Mouse (Mus musculus): ENCODE data around the gene Arsk. TPM values are rescaled to one million over a fixed set of nuclear protein-coding genes. Genes with fewer than 3 reads are reported as not detected.

Gene Arsk
- 7.2 and 7.8 TPM in 2 replicates for polyA plus RNA-seq (2012; rRNA removed)

DNA sequence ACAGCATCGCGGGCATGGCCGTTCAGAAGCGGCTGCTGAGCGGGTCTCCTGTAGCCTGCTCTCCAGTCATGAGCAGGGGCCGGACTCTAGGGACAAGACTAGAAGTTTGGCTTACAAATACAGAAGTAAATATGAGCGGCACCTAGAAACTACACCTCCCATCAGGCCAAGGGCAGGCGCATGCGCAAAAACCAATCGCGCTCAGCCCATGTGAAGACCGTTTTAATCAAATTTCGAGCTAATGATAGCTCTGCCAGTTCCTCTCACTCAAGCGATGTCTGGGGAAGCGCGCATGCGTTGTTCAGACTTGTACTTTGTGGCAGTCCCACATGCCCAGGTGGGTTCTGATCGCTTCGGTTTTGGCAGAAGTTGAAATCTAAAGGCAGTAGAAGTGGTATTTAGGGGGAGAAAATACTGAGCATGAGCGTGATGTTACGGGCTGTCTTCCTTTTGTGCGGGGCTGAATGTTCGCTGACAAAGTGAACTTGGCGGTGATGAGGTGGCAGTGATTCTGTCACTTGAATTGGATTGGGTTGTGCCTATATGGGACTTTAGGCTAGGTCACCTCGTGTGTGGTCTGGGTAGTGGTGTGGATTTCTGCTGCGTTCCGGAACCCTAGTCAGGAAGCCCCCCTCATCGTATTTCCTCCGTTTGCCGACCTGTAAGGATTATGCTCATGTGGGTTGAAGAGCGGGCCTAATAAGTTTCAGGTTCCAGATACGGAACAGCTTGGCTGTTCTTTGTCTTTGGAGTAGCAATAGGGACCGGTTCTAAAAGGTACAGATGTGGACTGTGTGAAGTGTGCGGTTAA, at the start of gene Arsk, which contains the start of gene Ttc37:
Gene Arsk, minus strand, starts transcription at position 168 of the 811 bp plus-strand sequence.
Gene Ttc37, plus strand, starts transcription at position 242 of the 811 bp plus-strand sequence.
- DNase-seq (ENCODE audit: low read depth), result peak; percentile 66

DNA sequence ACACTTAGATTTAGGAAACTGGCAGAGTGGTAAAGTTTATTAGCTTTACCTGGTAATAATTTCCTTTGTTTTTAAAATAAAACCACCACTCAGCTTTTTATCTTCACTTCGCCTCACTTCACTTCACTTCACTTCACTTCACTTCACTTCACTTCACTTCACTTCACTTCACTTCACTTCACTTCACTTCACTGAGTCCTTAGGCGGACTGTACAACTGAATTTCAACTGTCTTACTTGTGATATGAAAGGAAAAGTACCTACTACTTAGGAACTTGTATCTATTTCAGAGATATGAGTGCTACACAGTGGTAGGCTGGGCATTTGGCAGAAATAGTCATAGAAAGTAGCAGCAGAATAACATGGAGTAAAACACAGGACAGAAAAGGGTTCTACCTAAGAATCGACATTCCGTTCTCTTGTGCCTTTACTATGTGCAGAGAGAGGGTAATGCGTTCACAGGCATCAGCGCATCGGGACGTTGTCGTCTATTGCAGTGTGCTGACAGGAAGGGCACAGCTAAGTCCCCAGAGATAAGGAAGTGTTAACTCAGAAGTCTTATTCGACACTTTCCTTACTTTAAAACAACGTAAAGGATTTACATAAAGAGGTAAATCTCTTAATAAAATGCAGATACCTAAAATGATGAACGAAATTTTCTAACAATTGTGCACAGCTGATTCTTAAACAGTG, 42.8 kb upstream of the Arsk start:
- DNase-seq (ENCODE audit: low read depth), result no peak

DNA sequence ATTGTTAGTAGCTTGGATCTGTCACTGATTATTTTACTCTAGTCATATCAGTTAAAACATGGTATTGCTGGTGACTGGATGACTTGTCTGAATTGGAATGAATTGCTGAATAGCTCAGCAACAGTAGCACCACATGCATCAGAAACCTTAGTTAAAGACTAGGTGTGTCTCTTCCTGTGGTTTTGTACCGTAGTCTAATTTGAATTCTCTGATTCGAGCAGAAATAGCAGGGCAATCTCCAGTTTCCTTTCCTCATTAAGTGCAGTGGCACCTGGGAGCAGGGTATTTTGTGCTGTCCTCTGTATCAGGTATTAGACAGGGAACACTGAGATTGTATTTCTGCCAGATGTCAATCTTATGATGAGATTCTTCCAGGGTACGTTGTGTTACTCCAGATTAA, 40.4 kb upstream of the Arsk start:
- no peak for DNase-seq (ENCODE audit: low read depth)

DNA sequence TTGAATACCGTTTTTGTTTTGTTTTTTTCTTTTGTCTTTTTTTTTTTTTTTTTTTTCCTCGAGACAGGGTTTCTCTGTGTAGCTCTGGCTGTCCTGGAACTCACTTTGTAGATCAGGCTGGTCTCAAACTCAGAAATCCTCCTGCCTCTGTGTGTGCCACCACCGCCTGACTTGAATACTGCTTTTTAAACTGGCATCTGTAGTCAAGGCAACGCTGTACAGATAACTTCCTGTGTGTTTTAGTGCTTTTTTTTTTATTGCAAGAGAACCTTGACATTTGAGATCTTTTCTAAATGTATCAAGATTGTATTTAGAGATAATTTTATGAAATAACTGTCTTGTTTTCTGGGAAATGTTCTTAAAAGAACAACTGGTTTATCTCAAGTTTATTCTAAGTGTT, 34.0 kb upstream of the Arsk start:
- DNase-seq (ENCODE audit: low read depth), result no peak

DNA sequence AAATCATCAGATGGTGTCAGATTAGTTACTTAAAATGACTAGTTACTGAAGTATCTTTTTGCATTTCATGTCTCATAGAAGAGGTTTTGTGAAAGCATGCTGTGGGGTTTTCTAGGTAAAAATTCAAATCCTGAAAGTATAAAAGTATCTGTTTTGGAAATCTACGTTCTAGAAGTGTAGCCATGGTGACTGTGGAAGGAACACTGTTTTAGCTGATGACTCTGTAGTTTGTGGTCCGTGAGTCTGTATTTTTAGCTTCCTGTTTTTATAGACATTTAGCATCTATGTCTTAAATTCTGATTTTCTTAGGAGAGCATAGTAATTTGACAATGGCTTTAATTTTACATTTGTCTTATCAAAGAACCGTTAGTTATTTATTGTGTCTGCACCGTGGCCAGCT, 30.3 kb upstream of the Arsk start:
- DNase-seq (ENCODE audit: low read depth), result no peak

DNA sequence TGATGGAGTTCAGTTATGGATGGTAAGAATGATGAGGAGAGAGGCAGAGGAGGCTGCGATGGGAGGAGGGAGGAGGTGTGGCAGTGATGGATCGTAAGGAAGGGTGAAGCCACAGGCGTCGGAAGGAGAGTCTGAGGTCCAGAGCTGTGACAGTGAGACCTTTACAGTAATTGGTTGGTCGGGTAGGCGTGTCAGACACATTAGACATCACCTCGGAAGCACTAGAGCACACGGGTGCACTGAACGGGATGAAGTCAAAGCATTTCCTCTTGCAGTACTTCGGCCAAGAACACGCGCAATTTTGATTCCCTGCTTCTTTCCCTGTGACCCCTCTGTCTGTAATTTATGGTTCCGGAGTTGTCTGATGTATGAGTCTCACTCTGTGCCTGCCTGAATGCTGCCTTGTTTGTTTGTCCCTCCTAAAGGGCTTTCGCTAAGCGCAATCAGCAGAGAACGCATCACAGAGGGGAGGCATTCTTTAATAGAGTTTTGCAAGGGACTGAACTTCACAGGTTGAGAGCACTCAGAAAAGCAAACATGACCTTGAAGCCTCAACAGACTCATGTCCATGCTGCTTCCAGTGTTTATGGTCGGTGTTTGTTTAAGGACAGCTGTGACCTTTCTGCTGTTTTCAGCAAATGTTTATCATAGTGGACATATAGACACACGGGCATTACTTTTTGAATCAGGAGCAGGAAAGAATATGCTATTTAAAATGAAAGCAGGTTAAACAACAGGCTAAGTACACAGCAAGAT, 10.8 kb upstream of the Arsk start:
- no peak for DNase-seq (ENCODE audit: low read depth)

DNA sequence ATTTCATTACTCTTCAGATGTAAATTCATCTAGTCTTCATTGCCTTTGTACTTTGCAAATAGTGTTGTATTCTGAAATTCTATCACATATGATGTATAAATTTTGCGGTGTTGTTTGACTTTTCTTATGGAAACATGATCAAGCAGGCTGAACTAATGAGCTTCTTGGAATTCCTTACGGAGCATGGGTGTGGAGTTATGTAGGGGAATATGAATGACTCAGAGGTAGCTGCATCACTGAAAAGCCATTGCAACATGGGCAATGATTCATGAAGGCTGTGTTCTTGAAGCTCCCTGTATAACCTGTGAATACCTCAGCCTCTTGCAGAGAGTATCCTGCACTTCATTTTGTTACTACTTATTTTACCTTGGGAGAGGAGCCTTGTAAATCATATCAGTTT, 3.5 kb upstream of the Arsk start:
- DNase-seq (ENCODE audit: low read depth), result no peak

DNA sequence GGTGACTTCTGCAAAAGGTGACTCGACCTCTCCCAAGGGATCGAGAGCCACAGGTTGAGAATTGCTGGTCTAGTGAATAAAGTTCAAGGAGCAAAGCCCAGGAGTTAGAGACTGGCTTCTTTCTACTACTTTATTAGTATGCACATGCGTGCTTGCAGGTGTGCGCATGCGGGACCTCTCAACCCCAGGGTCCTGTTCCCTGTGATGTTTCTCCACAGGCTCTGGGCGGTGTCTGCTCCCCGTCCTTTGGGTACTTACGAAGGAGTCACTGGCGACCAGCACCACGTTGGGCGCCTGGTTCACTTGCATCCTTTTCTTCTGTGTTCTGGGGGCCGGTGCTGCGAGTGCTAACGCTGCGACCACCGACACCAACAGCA, 356 bp downstream of the Arsk start:
- no peak for DNase-seq (ENCODE audit: low read depth)

DNA sequence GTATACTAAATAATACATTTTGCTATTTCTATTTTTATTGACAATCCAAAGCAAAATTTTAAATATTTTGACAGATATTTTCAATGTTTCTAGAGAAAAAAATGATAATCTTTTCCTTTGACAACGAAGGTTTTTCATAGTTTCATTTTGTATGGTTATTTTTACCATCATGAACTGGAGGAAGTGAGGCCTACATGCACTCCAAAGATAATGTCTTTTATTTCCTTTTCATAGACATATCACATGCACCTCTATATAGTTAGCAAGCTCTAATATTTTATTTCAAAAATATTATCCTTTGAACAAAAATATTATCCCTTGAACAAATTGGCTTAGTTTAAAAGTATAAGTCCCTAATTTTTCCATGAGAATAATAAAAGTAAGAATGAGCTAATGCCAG, 24.1 kb downstream of the Arsk start:
- no peak for DNase-seq (ENCODE audit: low read depth)

DNA sequence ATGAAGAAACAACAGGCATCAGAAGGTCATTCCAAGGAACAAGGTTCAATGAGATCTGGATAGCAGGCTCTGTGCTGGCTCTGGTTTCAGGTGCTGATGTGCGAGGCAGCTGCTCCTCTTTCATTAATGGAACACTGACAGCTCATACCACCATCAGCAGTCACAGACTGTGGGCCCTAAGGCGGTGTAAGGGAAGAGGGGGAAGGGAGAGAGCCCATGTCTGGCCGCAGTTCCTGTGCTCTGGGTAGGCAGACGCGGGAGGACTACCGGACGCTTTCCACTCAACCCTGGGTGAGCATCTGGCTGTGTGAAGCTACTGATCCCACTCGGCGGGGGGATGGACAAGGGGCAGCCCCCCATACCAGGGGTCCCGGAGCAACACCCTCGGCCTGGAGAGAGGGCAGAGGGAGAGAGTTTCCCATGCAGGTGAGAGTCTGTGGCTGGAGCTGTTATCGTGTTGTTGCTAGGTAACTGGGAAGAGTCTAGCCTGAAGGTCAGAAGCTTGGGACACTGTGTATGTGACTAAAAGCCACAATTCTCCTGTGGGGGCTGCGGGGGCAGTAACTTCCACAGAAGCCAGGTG, 34.0 kb downstream of the Arsk start:
- DNase-seq (ENCODE audit: low read depth), result no peak

DNA sequence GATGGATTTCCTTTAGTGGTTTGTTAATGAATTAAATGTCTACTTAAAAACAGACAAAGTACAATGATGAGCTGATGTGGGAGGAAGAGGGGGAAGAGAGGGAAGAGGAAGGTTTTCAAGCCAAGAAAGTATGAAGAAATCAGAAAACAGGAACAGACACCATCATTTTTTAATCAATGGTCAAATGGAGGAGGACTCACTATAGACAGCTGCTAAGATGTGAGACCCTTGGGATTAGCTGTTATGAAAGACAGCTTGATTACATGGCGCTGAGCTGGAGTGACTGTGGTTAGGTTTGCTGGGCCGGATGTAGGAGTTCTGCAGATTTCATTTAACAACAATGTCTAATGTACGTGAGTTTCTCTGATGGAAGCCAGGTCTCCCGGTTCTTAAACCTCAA, 34.9 kb downstream of the Arsk start:
- no peak for DNase-seq (ENCODE audit: low read depth)

DNA sequence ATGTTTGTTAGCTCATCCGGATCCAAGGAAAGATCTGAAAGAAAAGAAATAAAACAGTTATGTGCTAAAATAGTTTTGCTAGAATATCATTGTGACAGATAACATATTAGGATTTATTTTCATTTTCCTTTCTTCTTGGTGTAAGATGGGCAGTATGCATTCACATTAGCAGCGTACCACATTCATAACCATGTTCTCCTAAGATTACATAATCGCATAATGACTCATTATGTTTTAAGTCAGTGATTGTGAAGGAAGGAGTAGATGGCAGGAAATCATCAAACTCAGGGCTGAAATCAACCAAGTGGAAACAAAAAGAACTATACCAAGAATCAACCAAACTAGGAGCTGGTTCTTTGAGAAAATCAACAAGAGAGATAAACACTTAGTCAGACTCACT, 35.9 kb downstream of the Arsk start:
- no peak for DNase-seq (ENCODE audit: low read depth)

DNA sequence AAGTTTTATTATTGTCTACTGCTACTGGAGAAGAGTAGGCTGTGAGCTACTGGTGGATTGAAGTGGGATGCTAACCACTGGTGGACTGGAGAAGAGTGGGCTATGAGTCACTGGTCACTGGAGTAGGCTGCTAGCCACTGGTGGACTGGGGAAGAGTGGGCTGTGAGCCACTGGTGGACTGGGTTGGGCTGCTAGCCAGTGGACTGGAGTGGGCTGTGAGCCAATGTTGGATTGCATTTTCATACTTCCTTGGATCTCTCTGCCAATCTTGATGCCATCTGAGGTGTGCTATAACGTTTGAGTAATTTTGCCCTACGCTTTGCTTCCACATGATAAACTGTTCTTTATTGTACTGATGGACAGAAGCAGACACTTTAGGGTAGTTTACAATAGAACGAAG, 36.3 kb downstream of the Arsk start:
- no peak for DNase-seq (ENCODE audit: low read depth)

DNA sequence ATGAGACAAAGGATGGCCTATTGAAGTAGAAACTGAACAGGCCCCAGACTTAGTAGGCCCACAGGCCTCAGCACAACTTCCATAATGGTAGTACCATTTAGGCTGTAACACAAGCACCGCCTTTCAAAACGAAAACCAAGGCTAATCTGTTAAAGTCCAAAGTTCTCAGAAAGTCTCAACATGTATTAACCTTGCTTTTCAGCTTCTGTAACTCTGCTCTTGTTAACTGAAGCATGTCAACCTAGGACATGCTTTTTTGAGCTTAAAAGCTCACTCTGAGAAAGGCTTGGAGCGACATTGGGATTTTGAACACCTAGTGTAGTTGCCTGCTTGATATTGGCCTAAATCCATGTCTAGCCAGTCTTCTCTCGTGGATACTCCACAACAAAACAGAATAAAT, 38.9 kb downstream of the Arsk start:
- DNase-seq (ENCODE audit: low read depth), result no peak

DNA sequence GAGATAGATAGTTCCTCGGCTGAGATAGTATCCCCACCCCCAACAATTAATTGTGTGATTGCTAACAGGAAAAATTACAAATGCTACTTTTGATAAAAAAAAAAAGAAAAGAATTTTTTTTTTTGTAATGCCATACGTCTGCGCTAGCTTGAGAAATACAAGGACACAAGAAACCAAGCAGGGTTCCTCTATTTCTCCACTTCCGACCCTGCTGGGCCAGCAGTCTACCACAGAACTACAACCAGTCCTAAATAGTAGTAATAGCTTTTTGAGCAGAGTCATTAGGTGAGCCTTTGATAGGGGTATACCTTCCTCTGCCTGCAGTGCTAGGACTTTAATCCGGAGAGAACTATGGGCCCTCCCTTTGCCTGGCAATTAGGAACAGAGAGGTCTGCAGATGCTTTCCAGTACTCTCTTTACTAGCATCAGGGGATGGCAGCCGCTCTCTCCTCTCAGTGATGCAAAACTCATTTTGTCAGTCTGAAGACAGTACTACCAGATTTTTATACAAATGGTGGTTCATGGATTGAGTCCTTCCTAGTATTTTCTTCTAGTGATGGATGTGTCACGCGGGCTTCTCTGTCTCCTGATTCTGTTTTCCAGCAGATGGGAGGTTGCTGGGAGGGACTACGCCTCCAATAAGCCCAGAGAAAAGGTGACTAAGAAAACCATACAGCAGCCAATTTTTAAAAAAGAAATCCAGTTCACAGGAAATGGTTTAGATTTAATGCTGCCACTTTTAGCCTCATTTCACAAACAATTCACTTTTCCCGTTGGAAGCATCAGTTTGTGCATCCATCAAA, 41.0 kb downstream of the Arsk start:
- DNase-seq (ENCODE audit: low read depth), result no peak

DNA sequence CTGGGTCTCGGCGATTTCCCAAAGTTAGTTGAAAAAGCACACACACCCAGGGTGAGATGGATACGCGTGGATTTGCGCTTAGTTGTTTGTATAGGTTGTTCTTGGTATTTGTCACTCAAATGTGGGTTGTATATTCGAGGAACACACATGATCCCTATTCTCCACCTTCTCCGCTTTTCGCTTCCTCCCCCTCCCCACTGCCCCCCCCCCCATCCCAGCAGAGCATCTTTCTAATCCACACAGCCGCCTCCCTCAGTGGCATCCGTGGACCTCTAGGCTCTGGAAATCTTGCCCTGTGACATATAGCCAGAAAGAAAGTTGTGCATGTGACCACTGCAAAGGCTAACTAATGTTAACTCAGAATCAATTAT, 41.6 kb downstream of the Arsk start, which contains the start of gene Gpr150:
Gene Gpr150, minus strand, starts transcription at position 101 of the 371 bp plus-strand sequence.
- DNase-seq (ENCODE audit: low read depth), result no peak

DNA sequence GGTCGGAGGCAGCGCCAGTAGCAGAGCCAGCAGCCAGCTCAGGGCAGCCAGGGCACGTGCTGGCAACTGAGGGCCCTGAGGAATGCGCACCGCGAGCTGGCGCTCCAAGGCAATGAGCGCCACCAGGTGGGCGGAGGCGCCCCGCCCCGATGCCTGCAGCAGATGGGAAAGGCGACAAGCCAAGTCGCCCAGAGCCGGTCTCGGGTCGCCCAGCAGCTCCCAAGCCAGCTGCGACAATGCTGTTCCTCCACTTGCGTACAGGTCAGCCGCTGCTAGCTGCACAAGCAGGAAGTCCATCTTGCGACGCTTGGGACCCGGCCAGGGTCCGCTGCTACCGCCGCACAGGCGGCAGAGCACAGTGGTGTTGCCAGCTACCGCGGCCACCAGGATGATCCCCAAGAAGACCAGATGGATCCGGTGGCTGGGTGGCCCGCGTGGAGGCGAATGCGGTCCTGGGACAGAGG, 42.2 kb downstream of the Arsk start:
- DNase-seq (ENCODE audit: low read depth), result no peak

DNA sequence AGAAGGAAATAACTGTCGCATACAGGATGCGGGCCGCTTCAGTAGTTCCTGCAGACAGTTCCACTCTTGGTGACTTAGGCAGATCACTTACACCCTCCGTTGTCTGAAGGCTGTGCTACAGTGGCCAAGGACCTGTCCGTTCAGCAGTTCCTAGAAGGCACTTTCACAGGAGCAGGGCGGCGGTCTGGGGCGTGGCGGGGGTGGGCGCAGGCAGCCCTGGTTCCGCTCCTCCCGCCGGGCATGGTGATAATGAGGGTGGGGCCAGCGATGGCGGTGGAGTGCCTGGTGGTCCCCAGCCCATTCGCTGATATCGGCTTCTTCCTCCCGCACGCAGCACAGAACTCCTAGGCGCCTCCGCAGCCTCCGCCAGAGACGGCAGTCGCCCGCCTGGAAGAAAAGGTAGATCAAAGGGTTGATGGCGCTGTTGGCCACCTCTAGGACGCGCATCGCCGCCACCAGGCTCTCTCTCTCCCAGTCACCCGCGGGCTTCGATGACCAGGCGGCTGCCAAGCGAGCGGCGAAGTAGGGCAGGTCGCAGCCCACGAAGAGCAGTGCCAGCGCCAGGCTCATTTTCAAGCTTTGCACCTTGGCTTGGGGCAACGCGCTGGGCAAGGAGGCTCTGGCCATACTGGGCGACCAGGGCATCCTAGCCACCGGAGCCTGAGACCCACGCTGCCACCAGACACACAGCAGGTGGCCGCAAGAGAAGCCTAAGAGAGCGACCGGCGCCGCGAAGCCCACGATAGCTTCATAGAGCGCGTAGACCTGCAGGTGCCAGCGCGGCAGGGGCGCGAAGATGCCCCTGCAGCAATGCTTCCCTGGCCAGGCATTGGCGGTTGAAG, 42.8 kb downstream of the Arsk start:
- DNase-seq (ENCODE audit: low read depth), result no peak

DNA sequence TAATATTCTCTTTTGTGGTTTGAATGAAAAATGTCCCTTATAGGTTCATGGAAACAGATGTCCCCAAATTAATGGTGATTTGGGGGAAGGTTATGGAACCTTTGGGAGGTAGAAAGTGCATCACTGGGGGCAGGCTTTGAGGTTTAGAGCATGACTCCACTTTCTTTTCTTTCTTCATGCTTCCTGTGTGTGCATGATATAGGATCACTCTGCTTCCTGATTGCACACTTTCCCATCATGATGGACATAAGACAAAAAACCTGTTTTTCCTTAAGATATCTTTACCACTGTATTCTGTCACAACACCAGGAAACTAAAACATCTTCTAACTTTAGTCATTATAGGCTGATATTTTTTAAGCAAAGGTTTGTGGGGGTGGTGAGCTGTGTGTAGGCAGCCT, 53.5 kb downstream of the Arsk start:
- DNase-seq (ENCODE audit: low read depth), result no peak

DNA sequence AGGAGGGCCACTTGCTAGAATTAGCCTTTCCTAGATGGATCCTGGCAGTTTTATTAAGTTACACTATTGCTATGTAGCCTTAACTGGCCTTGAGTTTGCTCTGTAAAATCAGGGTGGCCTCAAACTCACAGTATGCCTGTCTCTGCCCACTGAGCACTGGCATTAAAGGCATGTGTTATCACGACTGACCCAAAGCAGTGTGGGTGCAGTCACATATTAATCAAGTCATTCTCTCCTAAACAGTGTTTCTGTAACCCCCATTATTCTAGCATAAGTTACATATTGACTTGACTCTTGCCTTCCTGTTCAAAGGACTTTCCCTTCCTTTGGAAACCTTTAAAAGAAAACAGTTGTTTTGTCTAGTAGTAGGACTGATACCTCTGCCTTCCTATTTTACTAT, 56.0 kb downstream of the Arsk start:
- no peak for DNase-seq (ENCODE audit: low read depth)

All from gonadal fat pad, adult 2 months (tissue).